Mouse (Mus musculus): ENCODE results near the gene Cd59a. TPM values are rescaled to one million over a fixed set of nuclear protein-coding genes. Genes with fewer than 3 reads are reported as not detected.

The Cd59a gene
- 0.26 and 1.2 TPM in 2 replicates for polyA plus RNA-seq (2012; ENCODE audit: low replicate concordance)

GRCm38 (mm10) chr2:104095741-104096213 is at the start of gene Cd59a:
TSS of gene Cd59a (plus strand) at chr2:104095801.

GRCm38 (mm10) chr2:104065526-104065925 is 30.1 kb upstream of the Cd59a start, which contains the start of gene Gm10912:
TSS of gene Gm10912 (plus strand) at chr2:104065826.

GRCm38 (mm10) chr2:104068450-104068849 is 27.2 kb upstream of the Cd59a start, which contains the start of gene Gm10799:
TSS of gene Gm10799 (minus strand) at chr2:104068550.

GRCm38 (mm10) chr2:104069704-104070185 is 25.9 kb upstream of the Cd59a start, which contains the start of gene Cd59b:
TSS of gene Cd59b (plus strand) at chr2:104069849.

GRCm38 (mm10) chr2:104122505-104123378 is 27.1 kb downstream of the Cd59a start, which contains the start of gene A930018P22Rik:
TSS of gene A930018P22Rik (plus strand) at chr2:104122769.

Other genes with a start within 250 kb of the Cd59a start
- 205 and 416 TPM in 2 replicates for gene Lmo2, start 137.8 kb upstream of the Cd59a start, polyA plus RNA-seq (2012; ENCODE audit: low replicate concordance)
- gene Fbxo3, start 68.1 kb upstream of the Cd59a start, polyA plus RNA-seq (2012; ENCODE audit: low replicate concordance) = 3.5 and 6.0 TPM in 2 replicates
- gene 4931422A03Rik, start 67.4 kb upstream of the Cd59a start, polyA plus RNA-seq (2012; ENCODE audit: low replicate concordance) = not detected in 2 replicates
- gene Gm10912, start 30.0 kb upstream of the Cd59a start, polyA plus RNA-seq (2012; ENCODE audit: low replicate concordance) = not detected in 2 replicates
- gene Gm10799, start 27.3 kb upstream of the Cd59a start, polyA plus RNA-seq (2012; ENCODE audit: low replicate concordance) = not detected in 2 replicates
- gene Cd59b, start 26.0 kb upstream of the Cd59a start, polyA plus RNA-seq (2012; ENCODE audit: low replicate concordance) = 0.35 and 0.53 TPM in 2 replicates
- 0.15 TPM in 1 of 2 replicates, not detected in the other for gene A930018P22Rik, start 27.0 kb downstream of the Cd59a start, polyA plus RNA-seq (2012; ENCODE audit: low replicate concordance)